Mouse (Mus musculus) limb, embryonic 12.5 days (tissue): ENCODE measurements around the gene Lgals12. TPM values are rescaled to one million over a fixed set of nuclear protein-coding genes. Genes with fewer than 3 reads are reported as not detected.

Experiments used
- ATAC-seq: fragments of 200-750 bp; cut with Nextera tagmentation; 2 replicates; pipeline ENCODE4 v1.8.0; 2017; ENCODE audit warnings: low read depth, moderate TSS enrichment; ENCODE audit not compliant: insufficient number of reproducible peaks, insufficient read depth, low FRiP score, low TSS enrichment
- H3K27ac ChIP-seq: fragments of 300-500 bp; sonication (generic); 2 replicates; pipeline ENCODE4 v1.5.1; 2016; ENCODE audit warnings: mild to moderate bottlenecking, moderate library complexity
- H3K27me3 ChIP-seq: fragments of 300-500 bp; sonication (generic); 2 replicates; pipeline ENCODE4 v1.6.1; 2016; ENCODE audit warnings: mild to moderate bottlenecking, moderate library complexity
- H3K36me3 ChIP-seq: fragments of 300-500 bp; sonication (generic); 2 replicates; pipeline ENCODE4 v1.6.1; 2016; ENCODE audit warnings: mild to moderate bottlenecking, moderate library complexity
- H3K4me1 ChIP-seq: fragments of 300-500 bp; sonication (generic); replicated peaks from 2 replicates; pipeline ENCODE4 v1.6.1; 2016
- H3K4me2 ChIP-seq: fragments of 300-500 bp; sonication (generic); 2 replicates; pipeline ENCODE4 v1.6.1; 2016; ENCODE audit warnings: mild to moderate bottlenecking, moderate library complexity
- H3K4me3 ChIP-seq: fragments of 300-500 bp; sonication (generic); replicated peaks from 2 replicates; pipeline ENCODE4 v1.5.1; 2016; ENCODE audit warnings: mild to moderate bottlenecking
- H3K9ac ChIP-seq: fragments of 300-500 bp; sonication (generic); replicated peaks from 2 replicates; pipeline ENCODE4 v1.6.1; 2016; ENCODE audit warnings: mild to moderate bottlenecking, moderate library complexity
- H3K9me3 ChIP-seq: fragments of 300-500 bp; sonication (generic); 2 replicates; pipeline ENCODE4 v1.6.1; 2016; ENCODE audit warnings: mild to moderate bottlenecking, moderate library complexity
- WGBS: fragments of 180-500 bp; shearing (Covaris S2); methylation state at CpG from one replicate; pipeline ENCODE4 v1.1.7; 2016; 5-methylcytosine and 5-hydroxymethylcytosine counted together
- polyA plus RNA-seq: library from polyadenylated mRNA; unstranded; fragments of >200 nt; fragmentation: Nextera tagmentation; extraction: Ambion mirVana; gene quantifications from 2 replicates; pipeline ENCODE4 v1.2.1, GENCODE M21; 2016

The Lgals12 gene
- polyA plus RNA-seq, 1 experiment from 2014 or later, result 0.44 TPM

DNA sequence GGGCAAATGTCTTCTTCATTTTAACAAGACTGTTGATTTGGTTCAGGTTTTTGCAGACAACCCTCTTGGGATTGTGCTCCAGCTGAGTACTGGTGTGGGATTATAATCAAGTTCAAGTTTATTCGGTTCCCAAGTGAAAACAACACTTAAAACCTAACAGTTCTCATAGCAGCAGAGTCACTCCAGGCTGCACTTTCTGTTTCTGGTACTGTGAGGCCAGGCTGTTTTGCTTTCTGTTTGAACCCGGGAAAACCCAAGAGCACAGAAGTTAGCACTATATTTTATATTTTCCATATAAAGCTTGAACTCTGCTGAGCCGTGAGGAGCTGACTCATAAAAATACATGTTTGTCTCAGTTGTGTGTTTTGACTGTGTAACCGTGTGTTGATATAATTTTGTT lies 48.3 kb downstream of the Lgals12 start:
- Histone ChIP-seq H3K36me3 (no peaks in the 10 kb centered on the region), H3K4me3 (no peak overlapping the region), H3K4me1 (peaks cover 15% of the 10 kb centered on the region), H3K27ac (no peak overlapping the region), H3K9me3 (no peaks in the 10 kb centered on the region), H3K27me3 (0 out of 2 replicates have a peak, but pooled peaks cover 5% of the 10 kb centered on the region), H3K4me2 (peak overlapping the region; percentile 80; the same call in 1 of the 2 replicates), H3K9ac (no peak overlapping the region)
- no peak for ATAC-seq
- WGBS, result 72% methylated on average over 4 of the region's 4 CpGs

GRCm38 (mm10) chr19:7557844-7558243 lies 49.1 kb downstream of the Lgals12 start:
- ATAC-seq, result no peak
- Histone ChIP-seq H3K36me3 (no peaks in the 10 kb centered on the region), H3K9ac (peak overlapping the region; percentile 58)

GRCm38 (mm10) chr19:7557328-7557822 lies 49.6 kb downstream of the Lgals12 start, which contains the start of gene Pla2g16:
Gene Pla2g16 (plus strand): TSS chr19:7557459.
- peak within 1 kb of the TSS; percentile 58 for H3K9ac ChIP-seq
- H3K27ac ChIP-seq, result no peak within 1 kb of the TSS
- peaks cover 15% of the 10 kb centered on the region for H3K4me1 ChIP-seq
- H3K27me3 ChIP-seq, result 0 out of 2 replicates have a peak, but pooled peaks cover 5% of the 10 kb centered on the region
- peak; percentile 39; the same call in 1 of the 2 replicates for ATAC-seq
- H3K9me3 ChIP-seq, result no peaks in the 10 kb centered on the region
- no peaks in the 10 kb centered on the region for H3K36me3 ChIP-seq
- under 1% methylated on average over 27 of the region's 27 CpGs for whole genome bisulfite sequencing
- peak within 1 kb of the TSS; percentile 80 for H3K4me2 ChIP-seq
- H3K4me3 ChIP-seq, result peak within 1 kb of the TSS; percentile 49

More at GRCm38 (mm10) chr19:7557844-7558243, 49.1 kb downstream of the Lgals12 start:
- 0 out of 2 replicates have a peak, but pooled peaks cover 5% of the 10 kb centered on the region for H3K27me3 ChIP-seq
- WGBS, result 12% methylated on average over 4 of the region's 4 CpGs
- no peaks in the 10 kb centered on the region for H3K9me3 ChIP-seq
- no peak overlapping the region for H3K27ac ChIP-seq
- peak overlapping the region; percentile 49 for H3K4me3 ChIP-seq
- H3K4me2 ChIP-seq, result peak overlapping the region; percentile 80
- peaks cover 15% of the 10 kb centered on the region for H3K4me1 ChIP-seq

GRCm38 (mm10) chr19:7556641-7557040 lies 50.4 kb downstream of the Lgals12 start:
- Histone ChIP-seq H3K4me1 (peaks cover 15% of the 10 kb centered on the region), H3K27ac (no peak overlapping the region), H3K36me3 (no peaks in the 10 kb centered on the region), H3K4me2 (peak overlapping the region; percentile 80; the same call in 1 of the 2 replicates), H3K9ac (no peak overlapping the region), H3K27me3 (0 out of 2 replicates have a peak, but pooled peaks cover 5% of the 10 kb centered on the region), H3K4me3 (no peak overlapping the region), H3K9me3 (no peaks in the 10 kb centered on the region)
- 100% methylated on average over 1 of the region's 1 CpGs for WGBS
- no peak for ATAC-seq

- Histone ChIP-seq H3K36me3 (no peaks in the 10 kb centered on the region), H3K4me3 (no peak overlapping the region), H3K27ac (no peak overlapping the region), H3K9me3 (no peaks in the 10 kb centered on the region), H3K4me2 (no peak overlapping the region), H3K4me1 (peaks cover 15% of the 10 kb centered on the region), H3K27me3 (0 out of 2 replicates have a peak, but pooled peaks cover 5% of the 10 kb centered on the region), H3K9ac (no peak overlapping the region)
- WGBS, result 81% methylated on average over 4 of the region's 4 CpGs
- ATAC-seq, result no peak
Measured at GRCm38 (mm10) chr19:7554881-7555280, 52.1 kb downstream of the Lgals12 start.

DNA sequence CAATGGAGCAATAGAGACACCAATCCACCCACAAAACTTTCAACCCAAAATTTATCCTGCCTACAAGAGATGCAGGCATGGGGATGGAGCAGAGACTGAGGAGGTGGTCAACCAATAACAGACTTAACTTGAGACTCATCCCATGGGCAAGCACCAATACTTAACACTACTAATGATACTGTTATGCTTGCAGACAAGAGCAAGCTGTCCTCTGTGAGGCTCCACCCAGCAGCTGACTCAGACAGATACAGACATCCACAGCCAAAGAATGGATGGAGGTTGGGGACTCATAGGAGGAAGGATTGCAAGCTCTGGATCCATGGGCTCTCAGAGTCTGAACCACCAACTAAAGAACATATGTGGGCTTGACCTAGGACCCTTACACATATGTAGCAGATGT lies 53.6 kb downstream of the Lgals12 start:
- Histone ChIP-seq H3K4me2 (no peak overlapping the region), H3K27ac (no peak overlapping the region), H3K4me1 (peaks cover 9% of the 10 kb centered on the region), H3K4me3 (no peak overlapping the region), H3K9me3 (no peaks in the 10 kb centered on the region), H3K27me3 (0 out of 2 replicates have a peak, but pooled peaks cover 5% of the 10 kb centered on the region), H3K36me3 (no peaks in the 10 kb centered on the region), H3K9ac (no peak overlapping the region)
- no peak for ATAC-seq

GRCm38 (mm10) chr19:7552301-7552673 lies 54.7 kb downstream of the Lgals12 start:
- no peaks in the 10 kb centered on the region for H3K9me3 ChIP-seq
- no peak for ATAC-seq
- WGBS, result 71% methylated on average over 2 of the region's 2 CpGs
- no peak overlapping the region for H3K27ac ChIP-seq
- no peak overlapping the region for H3K4me3 ChIP-seq
- no peak overlapping the region for H3K9ac ChIP-seq
- no peaks in the 10 kb centered on the region for H3K27me3 ChIP-seq
- H3K4me2 ChIP-seq, result no peak overlapping the region
- H3K4me1 ChIP-seq, result 0 out of 2 replicates have a peak, but pooled peaks cover 2% of the 10 kb centered on the region
- H3K36me3 ChIP-seq, result no peaks in the 10 kb centered on the region

DNA sequence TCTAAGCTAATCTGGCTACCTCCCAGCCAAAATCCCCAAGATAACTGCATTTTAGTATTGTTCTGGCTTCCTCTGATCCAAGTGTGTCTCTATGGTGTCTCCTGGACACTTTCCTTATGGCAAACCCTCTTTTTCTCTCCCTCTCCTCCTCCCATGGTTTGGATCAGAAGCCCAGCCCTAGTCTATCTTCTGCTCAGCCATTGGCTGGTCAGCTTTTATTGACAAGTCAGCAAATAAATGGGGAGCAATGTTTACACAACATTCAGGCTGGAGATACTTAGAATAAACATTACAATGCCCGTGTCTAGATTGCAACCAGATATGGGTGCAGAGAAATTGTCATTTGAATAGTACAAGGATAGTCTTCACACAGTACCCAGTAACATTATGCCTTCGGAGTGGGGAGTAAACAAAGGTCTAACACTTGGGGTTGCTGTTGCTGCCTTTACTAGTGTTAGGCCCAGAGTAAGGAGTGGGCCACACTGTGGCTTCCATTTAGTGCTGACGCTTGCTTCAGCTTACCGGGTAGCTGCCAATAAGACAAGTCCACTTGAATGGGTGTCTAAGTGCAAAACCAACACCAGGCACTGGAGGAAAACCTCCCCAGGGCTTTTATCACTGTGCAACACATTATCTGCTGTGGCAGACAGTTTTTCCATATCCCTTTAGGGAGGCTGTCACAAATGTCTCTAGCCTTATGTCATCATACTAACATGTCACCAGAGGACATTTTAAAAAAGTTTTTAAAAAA lies 55.3 kb downstream of the Lgals12 start:
- Histone ChIP-seq H3K4me1 (no peaks in the 10 kb centered on the region), H3K36me3 (no peaks in the 10 kb centered on the region), H3K27ac (no peak overlapping the region), H3K27me3 (no peaks in the 10 kb centered on the region), H3K4me2 (no peak overlapping the region), H3K4me3 (no peak overlapping the region), H3K9me3 (no peaks in the 10 kb centered on the region), H3K9ac (no peak overlapping the region)
- ATAC-seq, result no peak
- WGBS, result 59% methylated on average over 4 of the region's 4 CpGs

- no peaks in the 10 kb centered on the region for H3K27me3 ChIP-seq
- no peak overlapping the region for H3K27ac ChIP-seq
- no peak overlapping the region for H3K9ac ChIP-seq
- 85% methylated on average over 3 of the region's 3 CpGs for WGBS
- no peaks in the 10 kb centered on the region; the same call in 1 of the 2 replicates for H3K9me3 ChIP-seq
- no peak overlapping the region for H3K4me2 ChIP-seq
- no peak for ATAC-seq
- no peaks in the 10 kb centered on the region for H3K36me3 ChIP-seq
- H3K4me1 ChIP-seq, result no peaks in the 10 kb centered on the region
- no peak overlapping the region for H3K4me3 ChIP-seq
Measured at GRCm38 (mm10) chr19:7548924-7549323, 58.1 kb downstream of the Lgals12 start.
